Mouse (Mus musculus) left cerebral cortex, adult 8-10 months (tissue): ENCODE results near the gene Dnajc8. TPM values are rescaled to one million over a fixed set of nuclear protein-coding genes. Genes with fewer than 3 reads are reported as not detected.
"Not testable (repeated sequence)": the region's sequence is repeated elsewhere in the genome, so short reads cannot be mapped to it uniquely, and the experiment has no call there.

ENCODE experiments used
- DNase-seq, 2 experiments: peaks; one replicate each; pipeline ENCODE4 v3.0.0; 2022; ENCODE audit warnings: low spot score in 2 of 2
- total RNA-seq, 4 experiments: library from RNA; stranded (reverse); gene quantifications; 2 replicates each; pipeline ENCODE4 v1.2.4; 2022

The Dnajc8 gene
- total RNA-seq, 4 experiments from 2014 or later = 97.8 to 114 (median 101) TPM

DNA sequence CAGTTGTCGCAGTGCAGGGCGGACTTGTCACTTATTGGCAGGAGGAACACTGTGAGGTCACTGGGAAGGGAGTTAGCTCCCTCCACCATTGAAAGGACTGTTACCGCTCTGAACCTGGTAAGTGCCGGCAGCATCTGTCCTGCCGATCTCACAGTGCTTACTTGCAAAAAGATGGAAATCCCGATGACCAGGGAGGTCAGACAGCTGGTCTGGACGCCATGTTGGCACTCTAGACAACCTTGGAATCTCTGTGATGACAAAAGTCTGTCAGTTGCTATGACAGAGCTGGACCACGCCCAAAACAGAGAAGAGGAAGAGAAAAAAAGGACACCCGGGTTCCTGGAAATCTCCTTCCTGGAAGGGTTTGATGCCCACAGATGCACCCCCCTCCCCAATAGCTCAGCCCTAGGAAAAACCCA, 32.0 kb downstream of the Dnajc8 start:
- DNase-seq = no peak

DNA sequence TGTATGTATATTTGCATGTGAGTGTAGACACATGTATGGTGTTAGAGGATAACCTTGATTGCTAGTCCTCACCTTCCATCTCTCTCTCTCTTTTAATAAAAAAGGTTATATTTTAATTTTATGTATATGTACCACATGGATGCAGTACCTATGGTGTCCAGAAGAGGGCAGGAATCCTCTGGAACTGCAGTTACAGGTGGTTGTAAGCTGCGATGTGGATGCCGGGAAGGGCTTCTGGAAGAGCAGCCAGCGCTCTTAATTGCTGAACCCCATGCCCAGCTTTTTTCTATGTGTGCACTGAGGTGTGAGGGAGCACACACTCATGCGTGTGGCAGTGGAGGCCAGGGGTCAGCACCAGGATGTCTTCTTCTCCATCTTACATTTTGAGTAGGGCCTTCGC, 33.8 kb downstream of the Dnajc8 start:
- DNase-seq = no peak

DNA sequence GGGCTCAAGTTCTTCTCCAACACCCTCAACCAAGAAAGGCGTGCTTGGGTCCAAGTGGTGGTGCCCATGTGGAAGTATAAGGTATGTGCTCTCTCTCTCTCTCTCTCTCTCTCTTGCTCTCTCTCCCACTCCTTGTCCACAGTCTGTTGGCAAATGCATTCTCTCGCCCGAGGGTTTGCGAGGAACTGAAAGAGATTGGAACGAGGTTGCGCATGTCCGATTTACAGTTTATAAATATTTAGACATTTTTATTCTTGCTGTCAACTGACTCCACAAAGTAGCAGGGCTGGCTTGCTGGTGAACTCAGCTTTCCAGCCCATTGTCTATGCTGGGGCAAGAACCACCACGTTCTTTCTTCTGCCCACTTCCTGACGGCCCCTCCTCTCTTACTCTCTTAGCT, 35.8 kb downstream of the Dnajc8 start:
- DNase-seq = no peak

DNA sequence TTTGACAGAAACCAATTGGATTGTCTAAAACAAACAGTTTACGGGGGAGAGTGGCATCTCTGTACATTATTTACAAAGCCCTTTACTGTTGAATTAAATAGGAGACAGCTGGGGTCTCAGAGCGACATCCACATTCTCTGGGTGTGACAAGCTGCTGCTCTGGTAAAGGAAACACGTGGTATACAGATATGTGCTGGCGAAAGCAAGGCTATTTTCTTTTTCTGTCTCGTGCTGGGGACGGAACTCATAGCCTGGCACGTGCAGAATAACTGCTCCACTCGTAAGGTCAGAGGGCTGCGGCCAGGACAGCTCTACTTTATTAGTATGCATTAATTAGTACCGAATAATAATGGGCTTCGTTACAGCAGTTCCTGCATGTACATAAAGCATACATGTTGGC, 38.0 kb downstream of the Dnajc8 start:
- DNase-seq = no peak

DNA sequence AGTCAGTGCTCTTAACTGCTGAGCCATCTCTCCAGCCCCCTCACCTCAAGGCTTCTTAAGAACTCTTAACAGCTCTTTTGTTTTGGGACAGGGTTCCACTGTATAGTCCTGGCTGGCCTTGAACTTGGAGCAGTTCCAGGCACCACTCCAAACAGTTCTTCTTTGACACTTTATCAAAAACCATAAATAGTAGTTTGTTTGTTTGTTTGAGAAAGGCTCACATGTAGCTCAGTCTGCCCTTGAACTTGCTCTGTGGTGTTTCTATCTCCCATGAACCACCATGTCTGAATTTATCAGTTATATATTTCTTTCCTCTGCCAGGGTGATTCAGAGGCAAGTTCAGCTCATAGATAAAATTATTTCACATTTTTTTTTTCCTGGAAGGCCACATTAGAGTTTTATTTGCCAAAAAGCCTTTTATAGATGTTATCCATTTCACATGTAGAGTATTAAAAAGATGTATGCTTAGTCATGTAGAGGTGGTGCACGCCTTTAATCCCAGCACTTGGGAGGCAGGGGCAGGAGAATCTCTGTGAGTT, 39.5 kb downstream of the Dnajc8 start:
- no peak for DNase-seq

DNA sequence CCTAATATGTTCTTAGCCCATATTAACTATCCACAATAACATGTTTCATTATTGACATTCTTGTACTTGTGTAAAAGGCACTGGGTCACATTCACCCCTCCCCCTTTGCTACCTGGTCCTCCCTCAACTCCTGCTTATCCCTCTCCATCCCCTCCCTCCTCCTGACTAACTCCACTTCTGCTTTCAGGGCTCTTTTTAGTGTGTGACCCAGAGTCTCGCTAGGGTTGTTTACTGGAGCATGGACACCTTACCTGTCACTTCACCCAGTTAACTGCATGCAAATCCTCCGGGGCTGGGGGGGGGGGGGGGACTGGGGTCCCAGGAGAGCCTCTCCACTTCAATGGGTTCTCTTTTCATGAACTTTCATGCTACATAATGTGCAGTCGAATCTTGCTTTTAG, 48.4 kb downstream of the Dnajc8 start:
- no peak for DNase-seq

- DNase-seq = no peak
Measured at GRCm38 (mm10) chr4:132584975-132585374, 49.6 kb downstream of the Dnajc8 start.

- no peak for DNase-seq
Measured at GRCm38 (mm10) chr4:132586282-132586681, 50.9 kb downstream of the Dnajc8 start.

DNA sequence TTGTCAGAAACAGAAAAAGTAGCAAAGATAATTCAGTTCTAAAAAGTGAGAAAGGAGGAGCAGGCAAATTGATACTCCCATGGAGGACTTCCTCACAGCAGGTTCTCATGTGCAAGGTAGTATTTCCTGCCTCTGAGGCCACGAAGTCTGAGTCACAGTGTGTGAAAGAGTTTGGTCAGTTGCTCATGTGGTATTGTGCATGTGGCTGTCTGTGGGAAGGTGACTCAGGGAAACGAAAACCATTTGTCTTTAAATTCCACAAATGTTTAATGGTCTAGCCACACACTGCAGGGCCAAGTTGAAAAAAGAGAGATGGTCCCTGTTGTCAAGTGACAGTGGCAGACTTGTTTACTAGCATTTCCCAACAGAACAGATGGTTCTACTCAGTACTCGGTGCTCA, 53.2 kb downstream of the Dnajc8 start:
- no peak for DNase-seq

- no peak for DNase-seq
Measured at GRCm38 (mm10) chr4:132590642-132591041, 55.3 kb downstream of the Dnajc8 start.

- no peak for DNase-seq
Measured at GRCm38 (mm10) chr4:132592958-132593357, 57.6 kb downstream of the Dnajc8 start.

GRCm38 (mm10) chr4:132594191-132594590, 58.8 kb downstream of the Dnajc8 start:
- no peak for DNase-seq

DNA sequence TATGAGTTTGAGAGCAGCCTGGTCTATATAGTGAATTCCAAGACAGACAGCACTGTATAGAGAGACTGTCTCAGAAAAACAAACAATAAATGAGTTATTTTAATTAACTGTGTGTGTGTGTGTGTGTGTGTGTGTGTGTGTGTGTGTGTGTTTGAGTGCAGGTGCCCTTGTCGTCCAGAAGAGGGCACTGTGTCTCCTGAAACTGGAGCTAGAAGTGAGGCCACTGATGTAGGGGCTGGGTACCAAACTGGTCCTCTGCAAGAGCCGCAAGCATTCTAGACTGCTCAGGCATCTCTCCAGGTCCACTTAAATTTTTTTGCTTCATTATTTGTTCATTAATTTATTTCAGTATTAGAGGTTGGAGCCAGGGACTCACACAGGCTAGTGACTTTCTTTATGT, 63.5 kb downstream of the Dnajc8 start:
- no peak for DNase-seq

- no peak for DNase-seq
Measured at GRCm38 (mm10) chr4:132599764-132600163, 64.4 kb downstream of the Dnajc8 start.

GRCm38 (mm10) chr4:132600465-132600864, 65.1 kb downstream of the Dnajc8 start:
- no peak for DNase-seq

GRCm38 (mm10) chr4:132601242-132601641, 65.9 kb downstream of the Dnajc8 start:
- not testable (repeated sequence) for DNase-seq

Other genes starting within 250 kb of the Dnajc8 start
- gene Rab42, start 232.2 kb upstream of the Dnajc8 start, total RNA-seq = 1 to 10 TPM; 1.5 to 3.3 (median 2.3) TPM
- gene Trnau1ap, start 206.0 kb upstream of the Dnajc8 start, total RNA-seq = 10 to 100 TPM; 20.6 to 30.6 (median 29.0) TPM
- 10 to 100 TPM; 12.0 to 15.5 (median 14.2) TPM for gene Rcc1, start 181.9 kb upstream of the Dnajc8 start, total RNA-seq
- 10 to 100 TPM in 2 of 4 experiments, 1 to 10 TPM in 2; 8.9 to 14.6 (median 11.9) TPM for gene Phactr4, start 113.1 kb upstream of the Dnajc8 start, total RNA-seq
- gene Med18, start 71.6 kb upstream of the Dnajc8 start, total RNA-seq = 10 to 100 TPM in 2 of 4 experiments, 1 to 10 TPM in 2; 9.2 to 12.0 (median 9.8) TPM
- 10 to 100 TPM in 2 of 4 experiments, 1 to 10 TPM in 2; 9.7 to 12.3 (median 10.1) TPM for gene Sesn2, start 25.0 kb upstream of the Dnajc8 start, total RNA-seq
- gene Atpif1, start 1.9 kb upstream of the Dnajc8 start, total RNA-seq = 100 to 1,000 TPM; 377 to 510 (median 435) TPM
- 1 to 10 TPM; 1.1 to 3.0 (median 1.8) TPM for gene Ptafr, start 28.5 kb downstream of the Dnajc8 start, total RNA-seq
- gene Eya3, start 103.4 kb downstream of the Dnajc8 start, total RNA-seq = 10 to 100 TPM; 29.2 to 36.5 (median 32.4) TPM
- 1 to 10 TPM; 3.4 to 6.6 (median 4.9) TPM for gene Xkr8, start 197.0 kb downstream of the Dnajc8 start, total RNA-seq
- gene Smpdl3b, start 221.7 kb downstream of the Dnajc8 start, total RNA-seq = 1 to 10 TPM; 4.6 to 6.9 (median 6.2) TPM
- gene Rpa2, start 232.8 kb downstream of the Dnajc8 start, total RNA-seq = 10 to 100 TPM; 14.5 to 18.1 (median 15.5) TPM